Mouse (Mus musculus) hindbrain, embryonic 11.5 days (tissue): ENCODE results near the gene Cenpn. TPM values are rescaled to one million over a fixed set of nuclear protein-coding genes. Genes with fewer than 3 reads are reported as not detected.

Source experiments
- ATAC-seq: fragments of 200-750 bp; cut with Nextera tagmentation; 2 replicates; pipeline ENCODE4 v1.8.0; 2017; ENCODE audit warnings: mild to moderate bottlenecking, moderate TSS enrichment, moderate library complexity; ENCODE audit not compliant: low FRiP score
- DNase-seq: peaks from one replicate; pipeline ENCODE4 v3.0.0-alpha.2; 2015; ENCODE audit warnings: low spot score
- H3K27ac ChIP-seq: fragments of 300-500 bp; sonication (generic); 2 replicates; pipeline ENCODE4 v1.5.1; 2014; ENCODE audit warnings: mild to moderate bottlenecking, low read depth, low read length
- H3K27me3 ChIP-seq: fragments of 300-500 bp; sonication (generic); 2 replicates; pipeline ENCODE4 v1.6.1; 2014; ENCODE audit warnings: mild to moderate bottlenecking, low read length, moderate library complexity, mixed read lengths; ENCODE audit not compliant: control insufficient read depth, insufficient read depth
- H3K36me3 ChIP-seq: fragments of 300-500 bp; sonication (generic); 2 replicates; pipeline ENCODE4 v1.6.1; 2014; ENCODE audit warnings: mild to moderate bottlenecking, low read length, moderate library complexity, mixed read lengths; ENCODE audit not compliant: control insufficient read depth, insufficient read depth
- H3K4me1 ChIP-seq: fragments of 300-500 bp; sonication (generic); replicated peaks from 2 replicates; pipeline ENCODE4 v1.6.1; 2014; ENCODE audit warnings: low read length, mixed read lengths; ENCODE audit not compliant: control insufficient read depth, insufficient read depth
- H3K4me2 ChIP-seq: fragments of 300-500 bp; sonication (generic); replicated peaks from 2 replicates; pipeline ENCODE4 v1.6.1; 2014; ENCODE audit warnings: mild to moderate bottlenecking, low read depth, low read length
- H3K4me3 ChIP-seq: fragments of 300-500 bp; sonication (generic); 2 replicates; pipeline ENCODE4 v1.5.1; 2014; ENCODE audit warnings: low read depth, low read length
- H3K9ac ChIP-seq: fragments of 300-500 bp; sonication (generic); 2 replicates; pipeline ENCODE4 v1.6.1; 2014; ENCODE audit warnings: low read depth, low read length
- H3K9me3 ChIP-seq: fragments of 300-500 bp; sonication (generic); 2 replicates; pipeline ENCODE4 v1.6.1; 2016; ENCODE audit warnings: low read length; ENCODE audit not compliant: control insufficient read depth
- WGBS: fragments of 180-500 bp; shearing (Covaris S2); extraction: QIAGEN DNeasy Blood & Tissue Kit; methylation state at CpG from one replicate; pipeline ENCODE4 v1.1.7; 2014; 5-methylcytosine and 5-hydroxymethylcytosine counted together
- polyA plus RNA-seq: library from polyadenylated mRNA; unstranded; fragments of >200 nt; fragmentation: Nextera tagmentation; extraction: Ambion mirVana; gene quantifications from 2 replicates; pipeline ENCODE4 v1.2.1, GENCODE M21; 2014

The Cenpn gene
- 45.8 and 49.2 TPM in 2 replicates for polyA plus RNA-seq

DNA sequence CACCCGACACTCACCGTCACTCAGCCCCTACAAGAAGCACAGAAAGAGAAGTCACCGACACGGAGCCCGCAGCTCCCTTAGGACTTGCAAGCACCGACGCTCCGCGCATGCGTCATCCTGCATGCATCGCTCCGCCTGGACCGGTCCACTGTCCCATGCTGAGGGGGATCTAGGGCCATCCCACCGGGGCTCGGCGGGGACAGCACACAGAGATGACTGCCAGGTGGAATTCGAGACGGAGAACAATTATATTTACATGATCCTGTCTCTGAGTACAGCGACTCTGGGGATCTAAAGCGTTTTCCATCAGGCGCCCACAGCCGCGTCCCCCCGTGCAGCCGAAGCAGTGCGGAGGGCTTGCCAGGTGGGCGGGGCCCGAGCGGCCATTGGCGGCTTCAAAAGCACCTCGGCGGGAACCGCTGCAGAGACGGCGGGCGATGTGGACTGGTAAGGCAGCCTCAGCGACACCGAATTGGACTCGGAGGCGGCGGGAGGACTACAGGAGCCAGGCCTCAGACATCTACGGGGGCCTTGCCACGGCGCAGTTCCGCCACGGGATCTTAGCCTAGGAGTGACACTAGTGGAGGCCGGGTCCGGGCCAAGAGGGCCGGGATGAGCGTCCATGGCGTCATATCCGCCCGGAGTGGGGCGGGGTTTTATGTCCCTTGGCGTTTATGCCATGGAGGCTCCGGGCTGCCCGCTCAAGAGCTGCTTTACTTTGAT, at the start of gene Cenpn, which contains the start of gene Cmc2:
TSS of gene Cenpn (plus strand) at position 394 of the 723 bp plus-strand sequence.
TSS of gene Cmc2 (minus strand) at position 119 of the 723 bp plus-strand sequence.
- H3K36me3 ChIP-seq = no peaks in the 10 kb centered on the region
- ATAC-seq (peak; percentile 98), DNase-seq (peak; percentile 97)
- H3K4me2 ChIP-seq = peak within 1 kb of the TSS; percentile 71
- no peaks in the 10 kb centered on the region for H3K27me3 ChIP-seq
- H3K27ac ChIP-seq = peak within 1 kb of the TSS; percentile 65
- under 1% methylated on average over 57 of the region's 57 CpGs for WGBS
- H3K9ac ChIP-seq = peak within 1 kb of the TSS; percentile 57
- H3K4me3 ChIP-seq = peak within 1 kb of the TSS; percentile 79
- no peaks in the 10 kb centered on the region for H3K9me3 ChIP-seq
- no peaks in the 10 kb centered on the region; the same call in 1 of the 2 replicates for H3K4me1 ChIP-seq

DNA sequence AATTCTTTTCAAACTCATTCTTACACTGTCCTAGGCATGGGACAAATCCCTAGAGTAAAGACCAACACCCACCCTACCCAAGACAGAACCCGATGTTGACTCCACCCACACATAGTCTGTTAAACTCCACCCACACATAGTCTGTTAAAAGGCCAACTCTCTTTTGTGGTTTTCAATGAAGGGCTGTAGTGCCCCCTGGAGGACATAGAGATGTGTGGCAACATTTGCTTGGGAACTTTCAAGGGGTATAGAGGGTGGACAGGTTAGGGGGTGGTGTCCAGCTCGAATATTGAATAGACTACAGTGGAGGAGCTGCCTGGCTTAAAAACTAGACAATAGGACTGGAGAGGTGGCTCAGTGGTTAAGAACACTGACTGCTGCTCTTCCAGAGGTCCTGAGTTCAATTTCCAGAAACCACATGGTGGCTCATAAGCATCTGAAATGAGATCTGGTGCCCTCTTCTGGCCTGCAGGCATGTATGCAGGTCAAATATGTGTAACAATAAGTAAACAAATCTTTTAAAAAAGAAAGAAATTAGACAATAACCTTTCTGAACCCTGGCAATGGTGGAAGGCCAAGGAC, 48.7 kb upstream of the Cenpn start:
- H3K9ac ChIP-seq = no peak overlapping the region
- H3K4me1 ChIP-seq = no peaks in the 10 kb centered on the region
- no peak overlapping the region for H3K4me2 ChIP-seq
- no peak overlapping the region for H3K27ac ChIP-seq
- DNase-seq (no peak), ATAC-seq (no peak)
- 64% methylated on average over 2 of the region's 2 CpGs for WGBS
- H3K36me3 ChIP-seq = no peaks in the 10 kb centered on the region
- no peak overlapping the region for H3K4me3 ChIP-seq
- no peaks in the 10 kb centered on the region for H3K27me3 ChIP-seq
- H3K9me3 ChIP-seq = no peaks in the 10 kb centered on the region

DNA sequence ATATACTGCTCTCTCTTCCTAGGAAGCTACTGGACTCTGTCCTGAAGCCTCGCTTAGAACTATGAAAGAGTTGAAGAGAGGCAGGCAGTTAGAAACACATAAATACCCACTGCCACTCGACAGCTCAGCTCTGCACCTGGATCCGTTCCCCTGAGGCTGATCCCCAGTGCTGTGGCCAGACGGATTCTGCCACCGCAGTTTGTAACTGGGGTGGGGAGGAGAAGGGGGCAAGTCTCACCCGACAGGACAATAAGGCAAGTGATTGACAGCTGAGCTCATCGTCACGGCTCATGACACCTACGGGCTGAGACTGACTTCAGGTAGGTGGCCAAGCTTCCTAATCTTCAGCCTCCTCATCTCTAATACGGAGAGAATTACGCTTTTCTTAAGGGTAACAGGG, 47.9 kb upstream of the Cenpn start:
- 85% methylated on average over 11 of the region's 11 CpGs for WGBS
- H3K27ac ChIP-seq = no peak overlapping the region
- no peak overlapping the region for H3K9ac ChIP-seq
- H3K4me3 ChIP-seq = no peak overlapping the region
- DNase-seq = no peak
- H3K4me1 ChIP-seq = no peaks in the 10 kb centered on the region
- ATAC-seq = no peak
- H3K4me2 ChIP-seq = no peak overlapping the region
- H3K36me3 ChIP-seq = no peaks in the 10 kb centered on the region
- H3K27me3 ChIP-seq = no peaks in the 10 kb centered on the region
- H3K9me3 ChIP-seq = no peaks in the 10 kb centered on the region

DNA sequence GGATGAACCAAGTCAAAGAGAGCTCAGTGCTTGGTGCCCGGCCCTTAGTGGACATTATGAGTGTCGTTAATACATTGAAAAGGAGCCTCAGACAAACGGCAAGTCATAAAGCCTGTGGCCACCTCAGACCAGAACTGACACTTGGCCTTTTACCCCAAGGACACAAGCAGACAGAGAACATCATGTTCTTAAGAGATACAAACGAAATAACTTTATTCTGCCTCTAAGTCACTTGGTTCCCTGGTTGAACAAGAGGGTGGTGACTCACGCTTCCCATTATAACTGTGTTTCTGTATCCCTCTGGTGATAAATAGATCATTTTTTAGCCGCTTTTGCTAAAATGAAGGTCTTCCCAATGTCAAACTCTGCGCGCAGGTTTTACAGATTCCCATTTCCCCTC, 47.5 kb upstream of the Cenpn start:
- no peak overlapping the region for H3K9ac ChIP-seq
- DNase-seq (no peak), ATAC-seq (no peak)
- no peak overlapping the region for H3K4me3 ChIP-seq
- no peaks in the 10 kb centered on the region for H3K4me1 ChIP-seq
- H3K27ac ChIP-seq = no peak overlapping the region
- WGBS = 89% methylated on average over 8 of the region's 8 CpGs
- no peaks in the 10 kb centered on the region for H3K9me3 ChIP-seq
- no peaks in the 10 kb centered on the region for H3K27me3 ChIP-seq
- no peak overlapping the region for H3K4me2 ChIP-seq
- H3K36me3 ChIP-seq = no peaks in the 10 kb centered on the region

DNA sequence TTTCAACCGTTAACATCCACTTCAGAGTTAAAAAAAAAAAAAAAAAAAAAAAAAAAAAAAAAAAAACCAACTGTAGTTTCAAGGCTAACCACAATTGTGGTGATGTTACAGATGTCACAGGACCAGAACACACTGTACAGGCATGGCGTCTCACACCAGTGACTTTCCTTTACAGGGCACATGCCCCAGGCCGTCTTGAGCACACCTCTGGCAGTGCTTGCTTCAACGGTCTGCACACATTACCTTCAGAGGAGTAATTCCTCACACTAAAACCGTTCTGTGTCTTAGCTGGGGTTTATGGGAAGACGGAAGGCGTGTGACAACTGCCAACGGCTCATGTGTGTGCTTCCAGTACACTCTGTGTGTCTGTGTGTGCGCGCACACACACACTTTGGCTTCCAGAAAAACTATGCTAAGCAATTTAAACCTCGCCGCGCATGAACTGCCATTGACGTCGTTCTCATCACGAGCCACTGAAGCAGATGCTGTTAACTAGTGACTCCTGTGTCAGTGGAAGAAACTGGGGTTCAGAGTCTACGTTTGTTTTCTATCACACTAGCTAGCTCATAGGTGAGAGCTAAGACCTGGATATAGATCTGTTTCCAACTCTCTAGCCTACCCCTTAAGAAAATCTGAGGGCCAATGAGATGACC, 45.6 kb upstream of the Cenpn start:
- Histone ChIP-seq H3K27me3 (no peaks in the 10 kb centered on the region), H3K9me3 (no peaks in the 10 kb centered on the region), H3K27ac (no peak overlapping the region), H3K9ac (no peak overlapping the region), H3K4me2 (no peak overlapping the region), H3K4me1 (no peaks in the 10 kb centered on the region), H3K4me3 (no peak overlapping the region), H3K36me3 (no peaks in the 10 kb centered on the region)
- ATAC-seq = no peak
- DNase-seq = no peak
- WGBS = 87% methylated on average over 17 of the region's 17 CpGs

DNA sequence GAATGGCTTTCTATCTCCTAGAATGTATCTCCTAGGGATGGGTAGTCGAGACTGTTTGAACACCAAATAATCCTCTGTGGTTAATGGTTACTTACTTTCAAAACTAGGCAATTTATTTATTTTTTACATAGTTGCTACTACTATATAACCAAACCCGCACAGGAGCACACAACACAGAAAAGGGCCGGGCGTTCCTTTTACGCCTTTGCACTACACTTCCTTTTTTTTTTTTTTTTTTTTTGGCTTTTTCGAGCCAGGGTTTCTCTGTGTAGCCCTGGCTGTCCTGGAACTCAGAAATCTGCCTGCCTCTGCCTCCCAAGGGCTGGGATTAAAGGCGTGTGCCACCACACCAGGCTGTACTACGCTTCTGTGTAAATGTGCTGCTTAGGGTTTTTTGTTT, 40.1 kb upstream of the Cenpn start:
- no peak for ATAC-seq
- Histone ChIP-seq H3K36me3 (no peaks in the 10 kb centered on the region), H3K4me2 (no peak overlapping the region), H3K27me3 (no peaks in the 10 kb centered on the region), H3K27ac (no peak overlapping the region), H3K9ac (no peak overlapping the region), H3K4me1 (no peaks in the 10 kb centered on the region), H3K9me3 (no peaks in the 10 kb centered on the region), H3K4me3 (no peak overlapping the region)
- no peak for DNase-seq
- WGBS = 88% methylated on average over 8 of the region's 8 CpGs

DNA sequence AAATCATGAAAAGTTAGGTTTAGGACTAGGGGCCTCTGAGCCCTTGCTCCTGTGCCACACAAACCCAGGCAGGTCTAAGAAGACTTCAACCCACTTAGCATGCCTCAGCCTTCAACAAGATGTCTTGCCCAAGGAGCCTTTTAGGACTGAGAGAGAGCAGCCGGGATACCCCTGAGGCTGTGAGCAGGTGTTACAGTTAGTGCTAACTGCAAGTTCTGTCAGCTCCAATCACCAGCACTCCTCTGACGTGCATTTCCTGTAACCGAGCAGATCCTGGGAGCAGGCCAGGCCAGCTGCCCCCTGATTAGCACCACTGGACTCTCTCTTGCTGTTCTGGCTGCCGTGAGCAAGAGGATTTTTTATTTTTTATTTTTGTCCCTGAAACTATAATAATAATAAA, 33.7 kb upstream of the Cenpn start:
- no peak for DNase-seq
- no peak overlapping the region for H3K27ac ChIP-seq
- 74% methylated on average over 4 of the region's 4 CpGs for WGBS
- H3K4me3 ChIP-seq = no peak overlapping the region
- H3K4me1 ChIP-seq = no peaks in the 10 kb centered on the region
- H3K4me2 ChIP-seq = no peak overlapping the region
- no peaks in the 10 kb centered on the region for H3K27me3 ChIP-seq
- no peaks in the 10 kb centered on the region for H3K9me3 ChIP-seq
- ATAC-seq = no peak
- no peaks in the 10 kb centered on the region for H3K36me3 ChIP-seq
- no peak overlapping the region for H3K9ac ChIP-seq

DNA sequence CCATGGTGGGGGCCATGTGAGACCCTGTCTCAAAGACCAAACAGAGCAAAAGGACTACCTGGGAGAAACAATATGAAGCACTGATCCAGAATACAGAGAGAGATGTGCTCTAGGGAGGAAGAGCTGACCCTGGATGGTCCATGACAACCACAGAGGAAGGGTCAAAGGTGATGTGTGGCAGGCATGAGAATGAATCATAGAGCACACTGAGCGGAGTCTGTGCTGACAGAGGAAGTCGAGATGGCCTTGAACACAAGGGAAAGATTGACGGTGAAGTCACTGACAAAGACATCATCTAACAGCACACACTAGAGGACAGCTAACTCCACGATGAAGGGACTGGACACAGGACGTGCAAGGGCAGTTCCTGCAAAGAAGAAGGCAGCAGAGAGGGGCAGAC, 30.1 kb upstream of the Cenpn start:
- Histone ChIP-seq H3K4me3 (no peak overlapping the region), H3K9ac (no peak overlapping the region), H3K36me3 (no peaks in the 10 kb centered on the region), H3K9me3 (no peaks in the 10 kb centered on the region), H3K4me1 (no peaks in the 10 kb centered on the region), H3K27me3 (no peaks in the 10 kb centered on the region), H3K27ac (no peak overlapping the region), H3K4me2 (no peak overlapping the region)
- 88% methylated on average over 5 of the region's 5 CpGs for WGBS
- no peak for DNase-seq
- ATAC-seq = no peak
